Mouse (Mus musculus) megakaryocyte, embryonic 14.5 days (primary cell): ENCODE data around the gene Mrpl36. TPM values are rescaled to one million over a fixed set of nuclear protein-coding genes. Genes with fewer than 3 reads are reported as not detected.

Experiments used
- H3K27me3 ChIP-seq: replicated peaks from 2 replicates; pipeline ENCODE3; 2012; ENCODE audit warnings: inconsistent platforms
- H3K36me3 ChIP-seq: replicated peaks from 2 replicates; pipeline ENCODE3; 2012; ENCODE audit warnings: low read length, inconsistent platforms, mixed read lengths
- H3K4me1 ChIP-seq: 2 replicates; pipeline ENCODE4 v1.6.1; 2012; ENCODE audit warnings: inconsistent platforms
- H3K4me3 ChIP-seq: replicated peaks from 2 replicates; pipeline ENCODE3; 2012; ENCODE audit warnings: moderate library complexity, mild to moderate bottlenecking, inconsistent platforms
- H3K9me3 ChIP-seq: 2 replicates; pipeline ENCODE4 v1.6.1; 2012; ENCODE audit warnings: inconsistent platforms
- FLI1 ChIP-seq: IDR thresholded peaks from 2 replicates; pipeline ENCODE4 v1.6.1; 2012; ENCODE audit warnings: low read length, inconsistent platforms, mixed read lengths
- GATA1 ChIP-seq: IDR thresholded peaks from 3 replicates; pipeline ENCODE4 v1.6.1; 2012; ENCODE audit warnings: mixed read lengths, low read length, inconsistent platforms, borderline replicate concordance
- polyA plus RNA-seq: library from polyadenylated mRNA; stranded (reverse); fragments of >175 nt; gene quantifications from 2 replicates; pipeline ENCODE4 v1.2.3, GENCODE M21; 2012; ENCODE audit warnings: low replicate concordance; ENCODE audit not compliant: insufficient read depth

Mrpl36 gene
- polyA plus RNA-seq, 1 experiment = 67.2 TPM

DNA sequence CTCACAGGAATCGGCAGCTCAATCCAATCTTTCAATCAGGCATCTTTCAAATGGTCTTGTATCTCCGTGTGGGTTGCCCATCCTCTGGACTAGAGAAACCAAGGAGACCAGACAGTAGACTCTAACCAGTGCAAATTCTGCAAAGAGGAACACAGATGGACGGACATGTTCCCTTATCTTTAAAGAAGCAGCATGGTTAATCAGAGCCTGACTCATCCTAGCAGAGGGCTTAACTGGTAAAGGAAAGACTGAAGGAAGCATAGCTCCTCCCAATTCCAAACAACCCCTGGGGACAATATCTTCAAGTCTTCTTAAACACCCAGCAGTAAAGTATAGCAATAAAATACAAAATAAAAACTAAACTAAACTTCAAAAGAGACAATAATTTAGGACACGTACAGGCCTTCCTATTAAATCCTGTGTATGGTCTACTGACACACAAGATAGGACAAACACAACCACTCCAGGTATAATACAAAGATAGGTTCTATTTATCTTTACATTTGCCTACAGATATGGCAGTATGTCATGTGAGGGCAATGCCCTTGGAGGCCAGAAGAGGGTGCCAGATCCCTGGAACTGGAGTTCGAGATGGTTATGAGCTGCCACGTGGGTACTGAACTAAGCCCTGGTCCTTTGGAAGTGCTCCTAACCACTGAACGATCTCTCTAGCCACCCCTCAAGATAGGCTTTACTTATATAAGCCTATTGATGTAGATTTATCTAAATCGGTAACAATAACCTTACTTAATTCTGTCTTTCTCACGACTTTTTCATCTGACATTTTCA is 17.0 kb downstream of the Mrpl36 start:
- H3K4me3 ChIP-seq = no peak overlapping the region
- no peaks in the 10 kb centered on the region for H3K9me3 ChIP-seq
- TF ChIP-seq FLI1 (no peak), GATA1 (no peak)
- H3K27me3 ChIP-seq = peaks cover 24% of the 10 kb centered on the region
- peaks cover 3% of the 10 kb centered on the region; the same call in 1 of the 2 replicates for H3K4me1 ChIP-seq
- no peaks in the 10 kb centered on the region for H3K36me3 ChIP-seq

DNA sequence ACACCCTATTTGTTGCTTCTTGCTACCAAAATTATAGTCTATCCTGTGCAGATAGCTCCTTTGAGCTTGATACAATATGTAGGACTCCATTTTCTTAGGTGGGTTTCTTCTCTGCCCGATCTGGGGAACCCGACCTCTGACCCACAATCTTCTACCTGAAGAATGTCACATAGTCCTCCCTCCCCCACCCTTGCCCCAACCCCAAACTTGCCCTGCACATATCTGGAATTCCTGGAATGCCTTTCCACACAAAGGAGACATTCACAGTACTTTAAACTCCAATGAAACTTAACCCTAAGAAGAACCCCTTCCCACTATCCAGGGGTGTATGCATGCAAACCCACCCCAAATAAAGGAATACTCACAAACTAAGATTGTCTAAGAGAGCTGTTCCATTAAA is 17.8 kb downstream of the Mrpl36 start:
- Histone ChIP-seq H3K9me3 (no peaks in the 10 kb centered on the region), H3K4me3 (no peak overlapping the region), H3K36me3 (no peaks in the 10 kb centered on the region), H3K4me1 (peaks cover 3% of the 10 kb centered on the region; the same call in 1 of the 2 replicates), H3K27me3 (peaks cover 16% of the 10 kb centered on the region)
- TF ChIP-seq GATA1 (no peak), FLI1 (no peak)

DNA sequence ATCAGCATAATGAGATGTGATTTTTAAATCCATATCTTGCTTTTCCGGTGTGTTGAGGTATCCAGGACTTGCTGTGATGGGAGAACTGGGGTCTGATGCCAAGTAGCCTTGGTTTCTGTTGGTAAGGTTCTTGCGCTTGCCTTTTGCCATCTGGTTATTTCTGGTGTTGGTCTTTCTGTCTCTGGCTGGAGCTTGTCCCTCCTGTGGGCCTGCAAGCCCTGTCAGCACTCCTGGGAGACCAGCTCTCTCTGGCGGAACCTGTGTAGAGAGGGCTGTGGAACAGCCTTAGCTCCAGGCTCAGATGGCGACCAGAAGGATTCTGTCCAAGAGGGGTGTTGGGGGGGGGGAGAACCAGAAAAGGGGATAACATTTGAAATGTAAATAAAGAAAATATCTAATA is 18.4 kb downstream of the Mrpl36 start:
- Histone ChIP-seq H3K36me3 (no peaks in the 10 kb centered on the region), H3K4me1 (peaks cover 3% of the 10 kb centered on the region; the same call in 1 of the 2 replicates), H3K27me3 (peaks cover 16% of the 10 kb centered on the region), H3K9me3 (no peaks in the 10 kb centered on the region), H3K4me3 (no peak overlapping the region)
- TF ChIP-seq FLI1 (no peak), GATA1 (no peak)

GRCm38 (mm10) chr13:73347171-73347570 is 18.9 kb downstream of the Mrpl36 start:
- Histone ChIP-seq H3K4me1 (peaks cover 3% of the 10 kb centered on the region; the same call in 1 of the 2 replicates), H3K9me3 (no peaks in the 10 kb centered on the region), H3K36me3 (no peaks in the 10 kb centered on the region), H3K4me3 (no peak overlapping the region), H3K27me3 (peaks cover 16% of the 10 kb centered on the region)
- TF ChIP-seq FLI1 = no peak
- no peak for TF ChIP-seq GATA1

GRCm38 (mm10) chr13:73347922-73348650 is 19.8 kb downstream of the Mrpl36 start:
- Histone ChIP-seq H3K4me1 (peaks cover 3% of the 10 kb centered on the region; the same call in 1 of the 2 replicates), H3K27me3 (peaks cover 17% of the 10 kb centered on the region), H3K4me3 (no peak overlapping the region), H3K36me3 (no peaks in the 10 kb centered on the region), H3K9me3 (no peaks in the 10 kb centered on the region)
- no peak for TF ChIP-seq GATA1
- no peak for TF ChIP-seq FLI1

DNA sequence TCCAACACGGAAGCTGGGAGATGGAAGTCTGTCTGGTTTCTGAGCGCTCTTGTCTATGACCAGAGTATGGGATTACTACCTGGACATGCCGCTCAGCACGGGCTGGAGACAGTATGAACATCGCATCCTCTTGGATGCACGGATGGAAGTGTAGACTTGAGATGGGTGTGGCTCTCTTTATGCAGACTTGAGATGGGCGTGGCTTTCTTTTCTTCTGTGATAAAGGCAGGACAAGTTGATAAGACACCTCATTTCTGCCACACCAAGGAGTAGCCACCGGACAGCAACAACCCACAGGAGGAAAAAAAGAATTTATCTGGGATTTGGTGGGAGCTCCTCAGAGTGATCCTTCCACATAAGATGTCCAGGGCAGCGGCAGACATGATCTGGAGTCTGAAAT is 22.4 kb downstream of the Mrpl36 start:
- Histone ChIP-seq H3K36me3 (no peaks in the 10 kb centered on the region), H3K27me3 (peaks cover 24% of the 10 kb centered on the region), H3K4me1 (no peaks in the 10 kb centered on the region), H3K4me3 (no peak overlapping the region), H3K9me3 (no peaks in the 10 kb centered on the region)
- no peak for TF ChIP-seq GATA1
- no peak for TF ChIP-seq FLI1

DNA sequence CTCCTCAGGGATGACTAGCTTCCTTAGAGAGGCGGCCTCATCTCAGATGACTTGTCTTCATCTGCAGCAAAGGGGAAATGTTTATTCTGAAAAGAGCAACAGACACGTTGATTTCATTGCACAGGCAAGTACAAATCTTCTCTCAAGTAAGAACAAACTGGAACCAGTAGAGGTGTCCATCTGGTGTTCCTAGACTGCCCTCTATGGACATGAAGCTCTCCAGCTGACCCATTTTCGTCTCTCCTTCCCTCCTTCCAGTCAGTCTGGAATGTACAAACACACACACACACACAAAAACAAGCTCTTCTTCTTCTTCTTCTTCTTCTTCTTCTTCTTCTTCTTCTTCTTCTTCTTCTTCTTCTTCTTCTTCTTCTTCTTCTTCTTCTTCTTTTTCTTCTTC is 23.6 kb downstream of the Mrpl36 start:
- no peaks in the 10 kb centered on the region for H3K9me3 ChIP-seq
- H3K27me3 ChIP-seq = peaks cover 29% of the 10 kb centered on the region
- H3K4me3 ChIP-seq = no peak overlapping the region
- H3K4me1 ChIP-seq = no peaks in the 10 kb centered on the region
- H3K36me3 ChIP-seq = no peaks in the 10 kb centered on the region
- TF ChIP-seq FLI1 (no peak), GATA1 (no peak)

DNA sequence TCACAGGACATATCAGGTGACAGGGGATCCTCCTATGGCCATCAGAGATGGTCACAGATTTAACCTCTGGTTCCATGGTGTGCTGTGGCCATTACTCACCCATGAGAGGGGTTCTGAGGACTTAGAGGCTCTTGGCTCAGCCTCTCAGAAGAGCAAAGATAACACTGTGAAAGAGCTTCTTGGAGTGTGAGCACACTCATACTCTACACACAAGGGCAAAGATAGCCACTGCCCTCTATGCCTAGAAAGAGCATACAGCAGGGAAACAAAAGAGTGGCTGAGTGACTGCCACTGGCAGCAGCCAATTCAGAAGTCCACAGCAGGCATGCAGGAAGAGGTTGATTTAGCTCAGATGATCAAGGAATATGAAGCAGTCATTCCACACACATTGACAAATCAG is 24.2 kb downstream of the Mrpl36 start:
- Histone ChIP-seq H3K36me3 (no peaks in the 10 kb centered on the region), H3K4me1 (no peaks in the 10 kb centered on the region), H3K9me3 (no peaks in the 10 kb centered on the region), H3K4me3 (no peak overlapping the region), H3K27me3 (peaks cover 29% of the 10 kb centered on the region)
- TF ChIP-seq FLI1 (no peak), GATA1 (no peak)

DNA sequence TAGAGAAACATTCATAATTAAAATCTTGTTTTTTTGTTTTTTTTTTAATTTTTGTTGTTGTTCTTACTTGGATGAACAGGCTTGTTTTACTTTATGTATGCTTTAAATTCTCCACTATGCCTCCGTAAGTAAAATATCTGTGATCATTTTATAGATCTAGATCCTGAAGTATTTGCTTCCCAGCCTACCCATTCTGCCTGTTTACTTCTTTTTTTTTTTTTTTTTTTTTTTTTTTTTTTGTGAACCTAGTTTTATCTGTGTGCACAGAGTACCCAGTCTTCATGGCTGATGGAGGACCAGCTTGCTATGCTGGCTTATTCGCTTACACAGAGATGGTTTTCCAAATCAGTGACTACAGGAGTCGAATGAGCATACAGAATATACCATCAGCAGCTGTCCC is 28.8 kb downstream of the Mrpl36 start:
- Histone ChIP-seq H3K27me3 (peaks cover 20% of the 10 kb centered on the region), H3K4me3 (no peak overlapping the region), H3K4me1 (peaks cover 7% of the 10 kb centered on the region; the same call in 1 of the 2 replicates), H3K9me3 (no peaks in the 10 kb centered on the region), H3K36me3 (no peaks in the 10 kb centered on the region)
- TF ChIP-seq GATA1 (no peak), FLI1 (no peak)

GRCm38 (mm10) chr13:73373367-73373766 is 45.1 kb downstream of the Mrpl36 start:
- H3K36me3 ChIP-seq = no peaks in the 10 kb centered on the region
- TF ChIP-seq GATA1 (no peak), FLI1 (no peak)
- peaks cover 28% of the 10 kb centered on the region for H3K27me3 ChIP-seq
- no peaks in the 10 kb centered on the region for H3K4me1 ChIP-seq
- no peaks in the 10 kb centered on the region for H3K9me3 ChIP-seq
- H3K4me3 ChIP-seq = no peak overlapping the region
